Mouse (Mus musculus) cortical plate, adult 2 months (tissue): ENCODE data around the gene Hoxb13.

Experiments used
- CTCF ChIP-seq: fragments of 200-500 bp; IDR thresholded peaks from 2 replicates; pipeline ENCODE4 v1.5.1; 2011; ENCODE audit warnings: mild to moderate bottlenecking, control low read depth, low read length; ENCODE audit not compliant: insufficient read depth; ENCODE audit errors: extremely low read depth
- POLR2A ChIP-seq: fragments of 200-500 bp; IDR thresholded peaks from 2 replicates; pipeline ENCODE4 v1.6.1; 2011; ENCODE audit warnings: mild to moderate bottlenecking, low read length, control low read depth; ENCODE audit not compliant: insufficient read depth; ENCODE audit errors: extremely low read depth

GRCm38 (mm10) chr11:96223813-96224212, 29.7 kb downstream of the Hoxb13 start:
- TF ChIP-seq CTCF (no peak), POLR2A (no peak)
